Mouse (Mus musculus): ENCODE results near the gene Sh3bp5.

- TF ChIP-seq CTCF (IDR thresholded peaks at IDR 0.05; ENCODE audit: low read depth, low read length) (no peak), GATA1 (IDR thresholded peaks at IDR 0.05; ENCODE audit: borderline replicate concordance, low read length) (no peak), GATA2 (IDR thresholded peaks at IDR 0.05; ENCODE audit: borderline replicate concordance, low read depth, low read length) (no peak), TAL1 (conservative IDR thresholded peaks at IDR 0.05; ENCODE audit: low read depth, low read length) (no peak)
Measured at GRCm38 (mm10) chr14:31330957-31331356, 104.9 kb downstream of the Sh3bp5 start.

Measured in G1E (cell line).